ENCODE assay signal across 8 mouse cellular contexts in the genomic region with DNA sequence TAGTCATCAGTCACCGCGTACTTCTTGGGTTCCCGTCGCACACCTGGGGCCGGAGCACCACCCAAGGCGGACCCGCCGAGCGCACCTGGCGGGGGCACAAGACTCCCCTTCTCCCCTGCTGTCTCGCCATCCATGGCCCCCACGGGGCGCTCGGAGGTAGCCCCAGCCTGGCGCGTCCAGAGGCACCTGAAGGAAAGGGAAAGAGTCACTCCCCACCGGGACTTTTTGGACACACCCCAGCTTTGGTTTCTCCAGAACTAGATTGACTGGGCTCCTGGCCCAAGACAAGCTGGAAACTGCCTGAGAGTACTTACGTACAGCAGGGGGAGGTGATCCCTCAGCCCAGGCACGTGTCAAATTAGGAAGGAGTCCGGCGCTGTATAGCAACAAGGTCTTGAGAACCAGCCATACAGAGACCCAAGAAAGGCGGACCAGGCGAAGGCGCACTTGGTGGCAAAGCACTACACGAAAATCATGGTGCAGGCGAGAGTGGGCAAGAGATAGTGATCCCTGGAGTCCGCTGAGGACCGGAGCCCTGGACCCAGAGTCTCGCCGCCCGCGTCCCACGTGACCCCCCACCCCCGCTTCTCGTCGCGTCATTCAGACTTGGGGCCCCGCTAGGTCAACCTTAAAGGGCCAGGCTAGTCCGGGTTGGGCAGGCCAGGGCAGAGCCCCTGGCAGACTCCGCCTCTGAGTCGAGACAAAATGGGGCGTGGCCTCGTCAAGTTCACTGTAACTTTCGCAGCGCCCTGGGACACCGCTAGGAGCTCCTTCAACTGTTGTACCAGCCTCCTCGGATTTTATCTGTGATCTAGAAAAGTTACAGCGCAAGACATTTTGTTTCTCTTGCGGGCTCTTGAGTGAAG. TPM values are rescaled to one million over a fixed set of nuclear protein-coding genes. Genes with fewer than 3 reads are reported as not detected.
DNase-seq lines count a peak whose midpoint lies in the region; ATAC-seq lines count a peak whose summit lies in the region.

TSS of gene Mapkapk3 (minus strand) at position 667 of the 866 bp plus-strand sequence.

- ATAC-seq in hindbrain, embryonic 12.5 days (ENCODE audit: low FRiP score), result peak; percentile 63; the same call in 1 of the 2 replicates

- H3K36me3 ChIP-seq in hindbrain, embryonic 12.5 days, result no peaks in the 10 kb centered on the region
- H3K36me3 ChIP-seq in megakaryocyte, embryonic 14.5 days (replicated peaks; ENCODE audit: low read length), result peaks cover 34% of the 10 kb centered on the region

- peak; percentile 91 for DNase-seq in T-cell, adult 2 months (ENCODE audit: low spot score)
- peak; percentile 45 to 67 for DNase-seq in cerebellum, postnatal 10 days
- DNase-seq in frontal cortex, postnatal 14 days (ENCODE audit: low spot score in 2 of 2), result peak; percentile 42 to 52
- peak; percentile 39 to 90 for DNase-seq in left cerebral cortex, postnatal 10 days (ENCODE audit: extremely low spot score in 1 of 2, low spot score in 2 of 2)
- peak; percentile 20 for DNase-seq in right cerebral cortex, postnatal 25 days
- DNase-seq in urinary bladder, postnatal 4 days (ENCODE audit: low spot score in 2 of 2), result peak; percentile 84 to 92

- H3K4me2 ChIP-seq in hindbrain, embryonic 12.5 days (replicated peaks), result peak within 1 kb of the TSS; percentile 68

- intact Hi-C loops in left cerebral cortex, postnatal 10 days (cut with DNase I), result loop anchor here (5.0 kb wide), 4 partner anchors 42 to 602 kb away; partner anchors contain the start of genes Rbm15b and Tex264

- H3K4me3 ChIP-seq in hindbrain, embryonic 12.5 days, result peak within 1 kb of the TSS; percentile 37
- peak within 1 kb of the TSS; percentile 96 for H3K4me3 ChIP-seq in megakaryocyte, embryonic 14.5 days (replicated peaks)

- H3K27me3 ChIP-seq in hindbrain, embryonic 12.5 days, result peaks cover 25% of the 10 kb centered on the region
- H3K27me3 ChIP-seq in megakaryocyte, embryonic 14.5 days (replicated peaks), result peaks cover 7% of the 10 kb centered on the region

- WGBS in hindbrain, embryonic 12.5 days, result 2% methylated on average over 48 of the region's 49 CpGs

- H3K27ac ChIP-seq in hindbrain, embryonic 12.5 days, result no peak within 1 kb of the TSS

- peaks cover 15% of the 10 kb centered on the region for H3K4me1 ChIP-seq in hindbrain, embryonic 12.5 days
- peaks cover 68% of the 10 kb centered on the region for H3K4me1 ChIP-seq in megakaryocyte, embryonic 14.5 days

- H3K9me3 ChIP-seq in hindbrain, embryonic 12.5 days (replicated peaks), result no peaks in the 10 kb centered on the region
- H3K9me3 ChIP-seq in megakaryocyte, embryonic 14.5 days, result no peaks in the 10 kb centered on the region

- no peak within 1 kb of the TSS; the same call in 1 of the 2 replicates for H3K9ac ChIP-seq in hindbrain, embryonic 12.5 days

RNA-seq across cellular contexts. Expression of gene Mapkapk3, which starts in this region (rescaled TPM):
- polyA plus RNA-seq in hindbrain, embryonic 12.5 days (2016; fragmentation: Nextera tagmentation; extraction: Ambion mirVana), result 3.9 and 5.0 TPM in 2 replicates
- 1 to 10 TPM; 1.9 to 2.7 TPM for total RNA-seq in left cerebral cortex, postnatal 10 days (2021)
- polyA plus RNA-seq in megakaryocyte, embryonic 14.5 days (2012; ENCODE audit: insufficient read depth, low replicate concordance), result 35.6 and 49.9 TPM in 2 replicates

Comparison
In these comparisons a context has a peak if more than half of its experiments do, and no peak if none do; other contexts are left out.
1. DNase-seq: peak in every context shown above with its lines; median percentile 91 in T-cell, adult 2 months; 88 in urinary bladder, postnatal 4 days; 64 in left cerebral cortex, postnatal 10 days; 56 in cerebellum, postnatal 10 days; 47 in frontal cortex, postnatal 14 days; 20 in right cerebral cortex, postnatal 25 days.